Mouse (Mus musculus) heart, adult 2 months (tissue): ENCODE data around the gene Myadml2.

ENCODE experiments used
- EP300 ChIP-seq: fragments of 200-500 bp; IDR thresholded peaks from 2 replicates; pipeline ENCODE4 v1.6.1; 2011; ENCODE audit warnings: low read depth, low read length, control low read depth; ENCODE audit not compliant: insufficient read depth
- POLR2A ChIP-seq: fragments of 200-500 bp; IDR thresholded peaks from 2 replicates; pipeline ENCODE4 v1.6.1; 2011; ENCODE audit warnings: mild to moderate bottlenecking, low read depth, low read length, control low read depth; ENCODE audit not compliant: insufficient read depth

DNA sequence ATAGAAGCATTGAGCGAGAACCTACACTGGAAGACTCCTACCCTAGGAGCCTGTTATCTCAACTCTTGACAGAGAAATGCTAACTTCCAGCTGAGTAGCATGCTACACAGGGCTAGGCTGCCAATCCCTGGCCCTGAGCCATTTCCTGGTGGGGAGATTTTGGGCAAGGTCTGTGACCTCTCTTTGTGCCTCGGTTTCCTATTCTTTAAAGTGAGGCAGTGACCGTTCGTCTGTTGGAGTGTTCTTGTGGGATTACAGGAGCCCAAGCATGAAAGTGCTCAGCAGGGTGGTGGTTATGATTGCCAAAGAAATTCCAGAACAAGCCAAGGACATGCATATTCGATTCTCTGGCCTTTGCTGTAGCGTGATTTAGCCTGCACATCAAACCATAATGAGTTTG, 14.8 kb upstream of the Myadml2 start:
- TF ChIP-seq EP300 = no peak
- TF ChIP-seq POLR2A = no peak
